Mouse (Mus musculus): ENCODE measurements around the gene Tjp3.

DNA sequence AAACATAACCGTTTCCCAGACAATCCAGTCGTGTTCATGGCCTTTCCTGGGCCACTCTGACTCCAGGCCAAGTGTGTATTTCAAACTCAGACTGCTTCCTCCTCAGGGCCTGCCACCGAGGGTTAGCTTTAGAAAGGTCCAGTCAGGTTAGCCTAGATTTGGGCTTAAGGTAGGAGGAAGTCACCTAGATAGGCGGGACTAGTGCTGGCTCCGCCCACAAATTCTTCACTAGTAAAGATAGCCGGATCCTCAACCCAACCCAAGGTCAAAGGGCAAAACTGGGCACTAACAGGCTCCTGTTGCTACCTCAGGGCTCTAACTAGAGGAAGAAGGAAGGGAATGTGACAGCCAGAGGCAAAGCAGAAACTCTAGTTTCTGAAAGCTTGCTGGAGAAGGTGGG lies 4.8 kb downstream of the Tjp3 start:
- TF ChIP-seq POLR2A (IDR thresholded peaks at IDR 0.05; ENCODE audit: low read depth, low read length) = no peak
- TF ChIP-seq CTCF (IDR thresholded peaks at IDR 0.05; ENCODE audit: extremely low read depth, insufficient read length, insufficient replicate concordance, low read depth, low read length) = no peak

Measured in small intestine, adult 2 months (tissue).